Mouse (Mus musculus) c-Kit-positive CD71-positive TER-119-positive erythroid progenitor cells, embryonic 14.5 days (primary cell): ENCODE measurements around the gene Pptc7.
A peak's percentile ranks its signal among the peaks of the same experiment; 100 is the strongest.
"Not testable (repeated sequence)": the region's sequence is repeated elsewhere in the genome, so short reads cannot be mapped to it uniquely, and the experiment has no call there.

ENCODE experiments used
- DNase-seq: peaks from one replicate; pipeline ENCODE4 v3.0.0-alpha.2; 2013; ENCODE audit warnings: low spot score

Pptc7 gene

GRCm38 (mm10) chr5:122302810-122303745 lies 18.9 kb downstream of the Pptc7 start:
- no peak for DNase-seq

- DNase-seq = no peak
These were observed 19.8 kb downstream of the Pptc7 start for GRCm38 (mm10) chr5:122303937-122304336.

DNA sequence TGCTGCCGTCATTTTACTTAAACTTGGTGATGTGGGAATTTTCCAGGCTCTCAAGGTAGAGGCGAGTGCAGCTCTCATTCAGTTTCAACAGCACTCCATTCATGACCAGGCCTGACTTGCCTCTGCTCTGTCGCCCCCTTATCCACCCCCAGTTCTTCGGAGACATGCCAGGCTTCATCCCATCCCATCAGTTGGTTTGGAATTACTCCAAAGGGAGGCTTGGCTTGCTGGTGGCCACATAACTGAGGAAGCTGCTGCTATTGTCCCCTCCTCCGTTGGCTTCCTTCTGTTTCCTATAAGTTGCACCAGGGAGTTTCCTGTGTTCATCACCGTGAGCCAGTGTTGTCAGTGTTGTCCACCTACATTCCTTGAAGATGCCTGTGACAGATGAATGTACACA lies 20.4 kb downstream of the Pptc7 start:
- DNase-seq = no peak

GRCm38 (mm10) chr5:122305472-122305871 lies 21.3 kb downstream of the Pptc7 start:
- no peak for DNase-seq

- no peak for DNase-seq
These were observed 22.4 kb downstream of the Pptc7 start for GRCm38 (mm10) chr5:122306536-122306935.

DNA sequence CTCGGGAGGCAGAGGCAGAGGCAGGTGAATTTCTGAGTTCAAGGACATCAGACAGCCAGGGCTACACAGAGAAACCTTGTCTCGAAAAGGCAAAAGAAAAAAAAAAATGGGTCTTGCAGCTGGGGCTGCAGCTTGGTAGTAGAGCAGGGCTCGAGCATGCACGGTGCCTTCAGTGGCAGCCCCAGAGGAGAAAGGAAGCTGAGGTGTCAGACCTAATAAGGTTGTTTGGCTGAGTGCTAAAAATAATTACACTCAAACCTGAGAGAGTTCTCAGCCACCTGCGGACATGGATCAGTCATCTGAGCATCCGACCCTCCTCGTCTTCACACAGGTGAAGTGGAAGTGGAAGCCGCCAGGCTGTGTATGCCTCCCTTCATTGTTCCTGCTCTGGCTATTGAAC lies 26.5 kb downstream of the Pptc7 start:
- DNase-seq = no peak

DNA sequence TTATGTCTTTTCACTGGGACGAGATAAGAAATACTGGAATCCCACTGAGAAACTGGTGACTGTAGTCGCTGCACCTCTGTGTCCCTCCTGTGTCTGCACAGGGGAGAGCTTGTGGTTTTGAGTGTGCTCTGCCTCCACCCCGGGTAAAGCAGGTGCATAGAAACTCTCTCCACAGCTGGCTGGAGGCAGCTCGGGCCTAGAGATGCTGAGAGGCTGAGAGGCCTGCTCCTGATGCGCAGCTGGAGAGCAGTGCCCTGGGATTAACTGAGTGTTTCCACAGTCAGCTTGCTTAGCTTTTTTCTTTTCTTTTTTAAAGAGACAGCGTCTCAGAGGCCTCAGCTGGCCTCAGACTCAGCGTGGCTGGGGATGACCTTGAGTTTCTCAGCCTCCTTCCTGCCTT lies 27.5 kb downstream of the Pptc7 start:
- no peak for DNase-seq

- DNase-seq = no peak
These were observed 28.2 kb downstream of the Pptc7 start for GRCm38 (mm10) chr5:122312346-122312745.

DNA sequence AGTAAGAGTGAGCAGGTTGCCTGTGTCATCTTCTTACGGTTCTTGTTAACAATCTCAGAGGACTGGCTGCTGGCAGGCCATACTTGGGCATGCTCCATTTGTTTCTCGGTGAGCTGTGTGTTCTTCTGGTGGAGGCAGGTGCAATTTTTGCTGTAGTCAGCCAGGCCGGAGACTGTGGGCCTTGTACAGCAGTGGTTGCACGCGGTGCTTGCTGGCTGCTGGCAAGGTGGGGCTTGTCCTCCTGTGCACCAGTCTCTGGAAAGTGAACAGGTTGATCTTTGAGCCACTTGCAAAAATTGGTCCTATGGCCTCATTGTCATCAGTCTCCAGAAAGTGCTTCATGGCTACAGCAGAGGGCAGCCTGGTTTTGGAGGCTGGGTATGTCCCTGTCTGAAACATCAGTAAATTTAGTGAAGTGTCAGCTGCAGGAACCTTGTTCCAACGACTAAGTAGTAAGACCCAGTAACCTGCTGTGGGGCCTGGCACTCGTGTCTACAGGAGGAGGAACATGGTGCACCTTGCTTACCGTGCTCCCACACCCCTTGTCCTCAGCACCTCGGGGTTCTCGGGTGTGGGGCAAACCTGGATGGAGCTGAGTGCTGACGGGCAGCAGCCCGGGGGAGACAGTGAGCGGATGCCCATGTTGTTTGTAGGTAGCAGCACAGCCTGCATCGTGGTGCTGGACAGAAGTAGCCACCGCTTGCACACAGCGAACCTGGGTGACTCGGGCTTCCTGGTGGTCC lies 28.9 kb downstream of the Pptc7 start:
- no peak for DNase-seq

DNA sequence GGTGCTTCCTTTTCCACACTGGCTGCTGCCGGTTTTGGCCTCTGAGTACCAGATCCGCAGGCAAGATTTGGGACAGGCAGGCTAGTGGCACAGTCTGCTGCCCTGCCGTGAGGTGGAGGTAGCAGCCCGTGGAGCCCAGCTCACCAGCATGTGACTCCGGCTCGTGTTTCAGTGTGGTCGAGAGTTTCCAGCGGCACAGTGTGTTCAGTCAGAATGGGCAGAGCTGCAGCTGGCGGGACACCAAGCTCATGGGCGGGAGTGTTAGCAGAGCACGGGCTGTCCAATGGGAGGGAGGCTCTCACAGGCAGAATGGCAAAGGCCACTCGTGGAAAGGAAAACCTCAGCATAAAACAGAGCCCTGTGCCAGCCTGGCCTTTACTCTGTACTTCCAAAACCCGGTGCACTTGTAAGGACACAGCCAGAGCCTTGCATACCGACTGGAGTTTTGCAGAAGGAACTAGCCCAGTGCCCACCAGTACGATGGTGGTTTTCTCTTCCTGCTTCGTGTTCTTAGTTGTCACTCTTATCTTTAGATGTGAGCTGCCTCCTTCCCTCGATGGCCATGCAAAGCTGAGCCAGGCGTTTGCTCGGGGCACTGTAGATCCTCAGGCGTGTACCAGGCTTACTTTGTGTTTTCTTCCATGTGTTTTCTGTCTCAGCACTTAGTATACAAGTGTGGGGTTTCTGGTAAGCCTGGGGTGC lies 31.0 kb downstream of the Pptc7 start:
- no peak for DNase-seq

DNA sequence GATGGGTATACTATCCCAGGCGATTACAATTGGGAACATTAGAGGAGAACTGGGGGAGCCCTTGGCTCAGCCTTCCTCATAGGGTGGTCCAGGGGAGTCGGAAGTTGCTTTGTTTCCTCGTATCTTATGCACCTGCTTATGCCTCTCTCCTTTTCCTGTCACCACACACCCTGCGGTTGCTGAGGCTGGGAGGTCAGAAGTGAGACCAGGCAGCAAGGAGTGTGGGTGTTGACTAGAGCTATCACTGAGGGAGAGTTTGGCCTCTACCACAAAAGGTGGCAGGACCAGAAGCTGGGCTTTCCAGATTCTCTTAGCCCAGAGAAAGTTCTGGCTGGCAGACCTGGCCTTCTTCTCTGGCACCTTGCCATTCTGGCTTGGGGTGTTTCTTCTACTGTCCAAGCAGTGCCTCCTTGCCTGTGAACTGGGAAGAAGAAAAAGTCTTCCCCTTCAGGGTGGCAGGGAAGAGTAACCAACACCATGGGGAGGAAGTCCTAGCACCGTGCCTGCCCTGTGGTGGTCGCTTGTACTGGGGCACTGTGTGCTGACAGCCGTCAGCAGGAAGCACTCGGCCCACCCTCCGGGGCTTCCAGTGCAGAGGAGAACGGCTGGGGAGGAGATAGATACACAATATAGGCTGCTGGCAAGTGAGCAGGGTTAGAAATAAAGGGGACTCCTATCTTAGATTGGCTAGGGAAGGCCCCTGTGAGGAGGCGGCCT lies 33.3 kb downstream of the Pptc7 start:
- no peak for DNase-seq

- DNase-seq = peak; percentile 14
These were observed 33.9 kb downstream of the Pptc7 start for GRCm38 (mm10) chr5:122318100-122318499.

DNA sequence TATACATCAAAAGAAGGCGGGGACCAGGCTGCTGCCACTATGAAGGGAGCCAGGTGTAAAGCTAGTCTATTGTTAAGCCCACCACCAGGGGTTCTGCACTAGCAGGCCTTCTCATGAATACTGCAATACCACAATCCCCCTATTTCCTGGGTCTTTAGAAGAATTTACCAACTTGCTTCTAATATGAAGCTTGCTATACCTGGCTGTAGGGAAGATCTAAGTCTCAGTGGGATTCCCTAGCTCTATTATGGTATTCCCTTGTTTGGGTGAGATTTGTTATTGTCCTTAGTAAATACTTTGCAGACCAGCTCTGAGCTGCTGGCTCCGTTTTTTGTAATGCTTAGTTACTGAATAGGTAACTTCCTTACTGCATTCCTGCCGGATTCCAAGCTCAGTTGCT lies 34.8 kb downstream of the Pptc7 start:
- not testable (repeated sequence) for DNase-seq

GRCm38 (mm10) chr5:122319474-122320204 lies 35.5 kb downstream of the Pptc7 start:
- no peak for DNase-seq

GRCm38 (mm10) chr5:122320205-122320781 lies 36.1 kb downstream of the Pptc7 start:
- DNase-seq = no peak

GRCm38 (mm10) chr5:122323523-122323922 lies 39.4 kb downstream of the Pptc7 start:
- DNase-seq = no peak

DNA sequence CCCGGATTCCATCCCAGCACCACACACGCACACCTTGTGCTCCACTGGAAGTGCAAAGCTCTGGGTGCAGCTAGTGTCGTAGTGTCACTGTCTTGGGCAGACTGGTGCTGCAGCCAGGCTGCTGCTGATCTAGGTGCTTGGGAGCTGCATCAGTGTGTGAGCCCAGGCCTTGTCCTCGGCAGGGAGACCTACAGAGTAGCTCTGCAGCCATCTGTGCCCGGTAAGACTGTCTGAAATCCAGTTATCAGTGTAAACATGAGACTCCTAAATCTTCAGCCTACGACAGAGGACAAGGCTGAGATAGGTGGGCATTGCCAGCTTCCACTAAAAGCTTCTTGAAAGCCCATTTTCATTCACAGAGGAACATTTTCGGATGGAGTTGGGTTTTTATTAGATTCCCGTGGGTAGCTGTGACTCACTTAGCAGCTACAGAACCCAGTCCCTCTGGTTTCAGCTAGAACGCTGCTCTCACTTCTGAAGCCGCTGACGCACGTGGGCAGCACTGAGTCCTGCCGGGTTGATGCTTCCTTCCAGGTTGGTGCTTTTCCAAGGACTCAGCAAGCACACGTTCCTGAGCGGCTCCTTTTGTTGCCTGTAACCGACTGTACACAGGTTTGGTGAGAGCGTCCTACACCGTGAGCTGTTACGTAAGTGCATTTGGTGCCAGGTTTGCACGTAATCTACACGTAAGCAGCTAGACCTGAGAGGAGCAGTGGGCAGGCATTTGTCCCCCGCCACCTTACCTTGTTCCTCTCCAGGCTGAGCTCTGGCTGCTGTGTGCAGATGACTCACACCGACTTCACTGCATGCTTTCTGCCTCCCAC lies 40.7 kb downstream of the Pptc7 start:
- DNase-seq = no peak

GRCm38 (mm10) chr5:122325477-122325876 lies 41.3 kb downstream of the Pptc7 start:
- no peak for DNase-seq

GRCm38 (mm10) chr5:122327283-122327682 lies 43.1 kb downstream of the Pptc7 start:
- DNase-seq = no peak

DNA sequence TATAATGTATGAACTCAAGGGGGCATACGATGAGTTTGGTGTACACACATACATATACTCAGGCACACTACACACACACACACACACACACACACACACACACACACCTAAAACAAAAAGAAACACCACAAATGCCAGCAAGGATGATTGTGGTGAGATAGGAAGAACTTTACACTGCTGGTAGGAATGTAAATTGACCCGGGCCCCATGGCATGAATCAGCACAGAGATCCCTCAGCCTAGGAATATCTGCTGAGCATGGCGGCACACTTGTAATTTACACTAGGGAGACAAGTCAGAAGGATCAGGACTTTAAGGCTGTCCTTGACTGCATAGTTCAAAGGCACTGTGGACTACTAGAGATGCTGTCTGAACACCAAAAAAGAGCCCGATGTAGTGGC lies 46.1 kb downstream of the Pptc7 start:
- no peak for DNase-seq
